Mouse (Mus musculus): ENCODE results near the gene Sh3bp4.

GRCm38 (mm10) chr1:89105891-89106830 is 35.9 kb downstream of the Sh3bp4 start:
- TF ChIP-seq POLR2A (IDR thresholded peaks at IDR 0.05; ENCODE audit: borderline replicate concordance, control insufficient read depth, low read depth, low read length) (no peak), CTCF (IDR thresholded peaks at IDR 0.05; ENCODE audit: control insufficient read depth, insufficient read depth, low read length) (no peak)

Measured in bone marrow, adult 2 months (tissue).